Mouse (Mus musculus) liver, embryonic 12.5 days (tissue): Measurements from ENCODE around the gene Defa33. TPM values are rescaled to one million over a fixed set of nuclear protein-coding genes. Genes with fewer than 3 reads are reported as not detected.
"Not testable (repeated sequence)": the region's sequence is repeated elsewhere in the genome, so short reads cannot be mapped to it uniquely, and the experiment has no call there.

ENCODE experiments used
- ATAC-seq: fragments of 200-750 bp; cut with Nextera tagmentation; 2 replicates; pipeline ENCODE4 v1.8.0; 2017; ENCODE audit warnings: moderate number of reproducible peaks, mild to moderate bottlenecking, moderate library complexity
- H3K27ac ChIP-seq: fragments of 300-500 bp; sonication (generic); 2 replicates; pipeline ENCODE4 v1.5.1; 2016; ENCODE audit warnings: mild to moderate bottlenecking
- H3K27me3 ChIP-seq: fragments of 300-500 bp; sonication (generic); replicated peaks from 2 replicates; pipeline ENCODE4 v1.6.1; 2016; ENCODE audit warnings: mild to moderate bottlenecking, moderate library complexity
- H3K36me3 ChIP-seq: fragments of 300-500 bp; sonication (generic); 2 replicates; pipeline ENCODE4 v1.6.1; 2016; ENCODE audit warnings: mild to moderate bottlenecking, moderate library complexity
- H3K4me1 ChIP-seq: fragments of 300-500 bp; sonication (generic); 2 replicates; pipeline ENCODE4 v1.6.1; 2016
- H3K4me2 ChIP-seq: fragments of 300-500 bp; sonication (generic); 2 replicates; pipeline ENCODE4 v1.6.1; 2016; ENCODE audit warnings: mild to moderate bottlenecking, moderate library complexity
- H3K4me3 ChIP-seq: fragments of 300-500 bp; sonication (generic); 2 replicates; pipeline ENCODE4 v1.5.1; 2016; ENCODE audit warnings: mild to moderate bottlenecking, moderate library complexity
- H3K9ac ChIP-seq: fragments of 300-500 bp; sonication (generic); 2 replicates; pipeline ENCODE4 v1.6.1; 2016; ENCODE audit warnings: mild to moderate bottlenecking, moderate library complexity
- H3K9me3 ChIP-seq: fragments of 300-500 bp; sonication (generic); replicated peaks from 2 replicates; pipeline ENCODE4 v1.6.1; 2016; ENCODE audit warnings: mild to moderate bottlenecking, moderate library complexity
- WGBS: fragments of 180-500 bp; shearing (Covaris S2); methylation state at CpG from one replicate; pipeline ENCODE4 v1.1.7; 2016; ENCODE audit not compliant: insufficient replicate concordance; 5-methylcytosine and 5-hydroxymethylcytosine counted together
- polyA plus RNA-seq: library from polyadenylated mRNA; unstranded; fragments of >200 nt; fragmentation: Nextera tagmentation; extraction: Ambion mirVana; gene quantifications from 2 replicates; pipeline ENCODE4 v1.2.1, GENCODE M21; 2016

Defa33 gene
- polyA plus RNA-seq = not detected in 2 replicates

DNA sequence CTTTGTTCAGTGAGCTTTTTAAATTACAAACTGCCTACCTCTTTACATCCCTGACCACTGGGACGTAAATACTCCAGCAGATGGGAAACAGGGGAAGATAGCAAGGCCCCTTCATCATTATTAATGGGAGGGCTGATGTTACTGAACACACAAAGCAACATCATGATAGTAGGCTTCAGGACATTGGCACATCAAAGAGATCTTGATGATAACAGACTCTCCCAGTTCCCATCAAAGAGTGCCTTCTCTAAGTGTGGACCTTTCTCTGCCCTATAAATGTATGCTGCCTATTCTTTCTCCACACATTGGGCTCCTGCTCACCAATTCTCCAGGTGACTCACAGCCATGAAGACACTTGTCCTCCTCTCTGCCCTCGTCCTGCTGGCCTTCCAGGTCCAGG, at the start of gene Defa33:
Gene Defa33 (plus strand): TSS at position 301 of the 400 bp plus-strand sequence.
- not testable (repeated sequence) for H3K36me3 ChIP-seq, H3K4me3 ChIP-seq, H3K4me1 ChIP-seq, ATAC-seq, H3K9ac ChIP-seq, H3K27ac ChIP-seq, H3K9me3 ChIP-seq, H3K4me2 ChIP-seq, H3K27me3 ChIP-seq
- WGBS = no CpG with 5 or more reads among the region's 2 CpGs

DNA sequence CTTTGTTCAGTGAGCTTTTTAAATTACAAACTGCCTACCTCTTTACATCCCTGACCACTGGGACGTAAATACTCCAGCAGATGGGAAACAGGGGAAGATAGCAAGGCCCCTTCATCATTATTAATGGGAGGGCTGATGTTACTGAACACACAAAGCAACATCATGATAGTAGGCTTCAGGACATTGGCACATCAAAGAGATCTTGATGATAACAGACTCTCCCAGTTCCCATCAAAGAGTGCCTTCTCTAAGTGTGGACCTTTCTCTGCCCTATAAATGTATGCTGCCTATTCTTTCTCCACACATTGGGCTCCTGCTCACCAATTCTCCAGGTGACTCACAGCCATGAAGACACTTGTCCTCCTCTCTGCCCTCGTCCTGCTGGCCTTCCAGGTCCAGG, 13.4 kb upstream of the Defa33 start, which contains the start of gene Defa2:
Gene Defa2 (plus strand): TSS at position 301 of the 400 bp plus-strand sequence.
- WGBS = no CpG with 5 or more reads among the region's 2 CpGs
- H3K4me1 ChIP-seq = not testable (repeated sequence)

DNA sequence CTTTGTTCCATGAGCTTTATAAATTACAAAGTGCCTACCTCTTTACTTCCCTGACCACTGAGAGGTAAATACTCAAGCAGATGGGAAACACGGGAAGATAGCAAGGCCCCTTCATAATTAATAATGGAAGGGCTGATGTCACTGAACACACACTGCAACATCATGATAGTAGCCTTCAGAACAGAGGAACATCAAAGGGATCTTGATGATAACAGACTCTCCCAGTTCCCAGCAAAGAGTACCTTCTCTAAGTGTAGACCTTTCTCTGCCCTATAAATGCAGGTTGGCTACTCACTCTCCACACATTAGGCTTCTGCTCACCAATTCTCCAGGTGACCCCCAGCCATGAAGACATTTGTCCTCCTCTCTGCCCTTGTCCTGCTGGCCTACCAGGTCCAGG, 35.5 kb downstream of the Defa33 start, which contains the start of gene Defa36:
Gene Defa36 (plus strand): TSS at position 301 of the 400 bp plus-strand sequence.
- H3K4me3 ChIP-seq, H3K27ac ChIP-seq, H3K4me1 ChIP-seq, ATAC-seq, H3K9ac ChIP-seq, H3K4me2 ChIP-seq, H3K9me3 ChIP-seq, H3K27me3 ChIP-seq, H3K36me3 ChIP-seq: not testable (repeated sequence)
- WGBS = no CpG with 5 or more reads among the region's 1 CpGs

More for the DNA sequence above, 13.4 kb upstream of the Defa33 start, which contains the start of gene Defa2:
- H3K9me3 ChIP-seq, H3K27me3 ChIP-seq, H3K36me3 ChIP-seq, H3K4me3 ChIP-seq, ATAC-seq, H3K27ac ChIP-seq, H3K4me2 ChIP-seq, H3K9ac ChIP-seq: not testable (repeated sequence)

Other genes with a start within 250 kb of the Defa33 start
- not detected in 2 replicates for gene Defa22, start 229.5 kb upstream of the Defa33 start, polyA plus RNA-seq
- not detected in 2 replicates for gene Defa31, start 200.2 kb upstream of the Defa33 start, polyA plus RNA-seq
- gene Gm15293, start 190.2 kb upstream of the Defa33 start, polyA plus RNA-seq = not detected in 2 replicates
- gene Gm15292, start 142.1 kb upstream of the Defa33 start, polyA plus RNA-seq = not detected in 2 replicates
- gene Defa27, start 76.3 kb upstream of the Defa33 start, polyA plus RNA-seq = not detected in 2 replicates
- gene Defa29, start 64.8 kb upstream of the Defa33 start, polyA plus RNA-seq = not detected in 2 replicates
- gene Defa2, start 13.3 kb upstream of the Defa33 start, polyA plus RNA-seq = not detected in 2 replicates
- gene Defa36, start 35.6 kb downstream of the Defa33 start, polyA plus RNA-seq = not detected in 2 replicates
- not detected in 2 replicates for gene Gm7849, start 64.7 kb downstream of the Defa33 start, polyA plus RNA-seq
- not detected in 2 replicates for gene Defa20, start 117.4 kb downstream of the Defa33 start, polyA plus RNA-seq
- gene Defa32, start 137.2 kb downstream of the Defa33 start, polyA plus RNA-seq = not detected in 2 replicates
- gene Defa37, start 173.6 kb downstream of the Defa33 start, polyA plus RNA-seq = not detected in 2 replicates
- gene Defa28, start 191.2 kb downstream of the Defa33 start, polyA plus RNA-seq = not detected in 2 replicates
- gene Gm7861, start 202.7 kb downstream of the Defa33 start, polyA plus RNA-seq = not detected in 2 replicates
- gene Defa26, start 226.4 kb downstream of the Defa33 start, polyA plus RNA-seq = not detected in 2 replicates